Mouse (Mus musculus) CH12F3 (cell line): ENCODE data around the gene Apol7a.

ENCODE experiments used
- in situ Hi-C: fragments of 300-500 bp; cut with MboI; formaldehyde crosslinking; loops from 2 replicates; pipeline ENCODE4 v1.14.3; 2020; ENCODE audit warnings: low sequenced_read_pairs

The Apol7a gene

DNA sequence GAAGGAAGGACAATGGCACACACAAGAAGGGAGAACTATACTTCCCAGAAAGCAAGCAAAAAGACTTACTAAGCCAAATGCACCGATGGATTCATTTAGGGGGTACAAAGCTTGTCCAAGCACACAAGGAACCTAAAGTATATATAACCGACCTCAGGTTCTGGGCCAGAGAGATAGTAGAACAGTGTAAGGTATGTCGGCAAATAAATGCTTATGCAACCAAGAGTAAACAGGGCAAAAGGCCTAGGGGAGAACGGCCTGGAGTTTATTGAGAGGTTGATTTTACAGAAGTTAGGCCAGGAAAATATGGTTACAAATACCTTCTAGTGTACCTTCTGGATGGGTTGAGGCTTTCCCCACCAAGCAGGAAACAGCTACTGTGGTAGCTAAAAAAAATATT lies 21.5 kb downstream of the Apol7a start:
- in situ Hi-C loops: no loop called here

DNA sequence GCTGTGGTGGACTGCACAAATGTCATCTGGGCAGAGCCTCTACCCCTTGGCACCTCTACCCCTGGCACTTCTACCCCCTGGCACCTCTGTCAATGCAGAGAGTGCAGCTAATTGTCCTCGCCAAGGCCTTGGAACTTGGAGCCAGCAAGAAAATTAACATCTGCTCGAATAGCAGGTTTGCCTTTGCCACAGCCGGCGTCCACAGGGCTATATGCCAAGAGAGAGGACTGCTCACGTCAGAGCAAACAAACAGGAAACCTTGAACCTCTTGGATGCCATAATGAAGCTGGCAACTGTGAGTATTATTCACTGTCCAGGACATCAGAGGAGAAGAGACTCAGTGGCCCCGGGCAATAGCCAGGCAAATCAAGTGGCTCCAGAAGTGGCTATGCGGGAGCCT lies 22.0 kb downstream of the Apol7a start:
- in situ Hi-C loops: no loop called here

DNA sequence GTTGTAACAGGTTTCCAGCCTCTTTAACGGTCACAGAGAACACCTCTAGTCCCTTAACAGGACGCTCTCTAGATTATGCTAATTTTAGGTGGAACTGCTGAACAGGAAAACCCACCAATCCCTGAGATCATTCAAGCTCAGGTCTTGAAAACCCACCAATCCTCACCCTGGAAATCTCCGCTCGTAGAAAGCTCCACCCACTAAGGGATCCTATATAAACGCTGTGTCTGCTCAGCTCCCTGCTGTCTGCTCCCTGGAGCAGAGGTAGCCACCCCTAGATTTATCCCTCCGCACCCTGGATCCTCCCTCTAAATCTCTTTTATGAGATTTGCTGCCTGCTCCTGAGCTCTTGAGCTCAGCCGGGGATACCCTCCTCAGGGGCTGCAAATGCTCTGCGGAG lies 28.3 kb downstream of the Apol7a start:
- in situ Hi-C loops: no loop called here

DNA sequence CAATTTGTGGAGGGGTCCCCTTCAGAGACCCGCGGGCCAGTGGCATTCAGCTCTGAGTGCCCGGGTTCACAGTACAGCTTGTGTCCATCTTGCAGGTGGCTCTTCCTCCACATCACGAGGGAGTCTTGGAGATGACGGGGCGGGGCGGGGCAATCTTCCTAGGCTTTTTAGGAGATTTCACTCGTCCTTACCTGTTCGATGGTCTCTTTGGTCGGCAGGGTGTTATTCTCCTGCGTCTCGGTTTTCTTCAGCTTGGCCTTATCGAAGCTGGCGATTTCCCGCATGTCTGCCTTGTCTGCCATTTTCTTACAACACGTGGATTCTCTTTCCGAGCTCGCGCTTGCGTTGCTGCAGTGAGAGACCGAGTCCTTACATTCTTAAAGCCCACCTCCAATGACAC lies 28.9 kb downstream of the Apol7a start:
- in situ Hi-C loops: no loop called here

DNA sequence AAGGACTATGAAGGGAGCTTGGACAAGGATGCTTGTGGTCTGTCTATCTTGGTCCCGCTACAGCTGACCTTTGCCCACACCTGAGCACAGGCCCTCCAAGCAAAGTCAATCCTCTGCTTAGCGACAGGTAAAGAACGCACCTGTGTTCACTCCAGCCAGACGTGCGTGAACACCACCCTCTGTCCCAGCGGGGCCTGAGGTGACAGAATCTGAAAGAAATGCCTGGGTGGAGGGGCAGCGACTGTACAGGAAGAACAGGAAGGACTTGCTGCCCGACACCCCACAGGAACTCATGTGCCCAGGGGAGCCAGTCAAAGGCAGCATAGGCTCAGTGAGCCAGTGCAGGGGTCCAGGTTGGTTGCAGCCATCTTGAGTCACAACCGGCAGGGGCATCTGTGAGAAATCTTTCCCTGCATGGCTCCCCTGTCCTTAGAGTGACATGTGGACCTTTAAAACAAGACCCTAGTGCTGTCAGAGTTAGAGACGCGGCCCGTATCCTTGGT lies 30.0 kb downstream of the Apol7a start:
- in situ Hi-C loops: no loop called here

DNA sequence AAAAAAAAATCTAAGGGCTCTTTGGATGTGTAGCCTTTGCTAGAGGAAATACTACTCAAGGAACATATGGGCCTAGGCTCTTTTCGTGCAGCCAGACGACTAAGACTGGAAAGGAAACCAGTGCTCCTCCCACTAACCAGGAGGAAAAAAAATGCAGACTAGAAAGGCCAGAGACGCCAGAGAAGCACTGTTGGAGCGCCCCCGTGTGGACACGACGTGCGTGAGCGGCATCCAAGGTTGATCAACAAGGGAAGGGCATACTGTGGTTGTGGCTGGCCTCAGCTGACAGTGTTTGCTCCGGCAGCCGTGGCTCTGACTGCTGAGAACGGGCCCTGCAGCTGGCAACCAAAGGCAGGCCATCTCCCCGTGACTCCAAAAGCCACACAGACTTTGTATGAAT lies 30.8 kb downstream of the Apol7a start:
- in situ Hi-C loops: no loop called here

DNA sequence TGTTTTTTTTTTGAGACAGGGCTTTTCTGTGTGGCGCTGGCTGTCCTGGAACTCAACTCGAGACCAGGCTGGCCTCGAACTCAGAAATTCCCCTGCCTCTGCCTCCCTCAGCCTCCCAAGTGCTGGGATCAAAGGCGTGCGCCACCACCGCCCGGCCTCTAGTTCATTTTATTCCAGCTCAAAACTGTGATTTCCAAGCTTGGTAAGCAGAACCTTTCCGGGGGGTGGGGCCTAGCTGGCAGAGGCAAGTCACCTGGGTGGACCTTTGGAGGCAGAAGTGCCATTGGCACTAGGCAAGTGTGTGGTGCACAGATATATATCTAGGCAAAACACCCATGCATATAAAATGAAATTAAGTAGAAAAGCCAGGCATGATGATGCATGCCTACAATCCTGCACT lies 31.4 kb downstream of the Apol7a start:
- in situ Hi-C loops: no loop called here

DNA sequence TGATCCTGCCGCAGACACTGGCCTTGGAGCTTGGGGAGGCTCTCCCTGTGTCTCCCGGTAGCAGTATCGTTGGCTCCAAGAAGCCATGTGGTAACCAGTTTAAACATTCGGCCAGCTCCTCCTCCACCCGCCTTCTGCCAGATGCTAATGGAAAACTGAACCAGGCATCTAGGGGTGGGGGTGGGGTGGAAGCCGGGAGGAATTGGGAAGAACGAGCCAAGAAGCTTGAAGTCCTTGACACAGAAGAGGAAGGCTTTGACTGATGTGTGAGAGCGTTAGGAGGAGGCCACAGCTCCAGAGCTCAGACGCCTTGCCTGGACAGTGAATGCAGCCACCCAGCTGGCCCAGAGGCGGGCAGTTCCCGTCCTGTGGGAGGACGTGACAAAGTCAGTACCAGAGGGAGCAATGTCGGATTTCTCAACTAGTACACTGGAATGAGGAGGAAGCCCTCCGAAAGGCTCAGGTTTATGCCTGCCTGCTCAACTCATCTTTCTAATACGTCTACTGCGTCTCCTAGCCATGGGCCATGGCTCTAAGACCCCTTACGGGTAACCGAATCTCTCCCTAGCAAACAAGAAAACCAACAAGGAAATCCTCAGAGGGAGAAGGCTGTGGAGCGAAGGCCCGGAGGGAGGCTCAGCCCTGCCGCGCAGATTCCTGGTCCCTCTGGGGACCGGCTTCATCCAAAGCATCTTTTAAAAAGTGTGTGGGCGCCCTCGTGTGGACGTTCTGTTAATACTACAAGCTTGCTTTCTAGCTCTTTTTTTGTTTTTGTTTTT lies 32.0 kb downstream of the Apol7a start:
- in situ Hi-C loops: no loop called here

DNA sequence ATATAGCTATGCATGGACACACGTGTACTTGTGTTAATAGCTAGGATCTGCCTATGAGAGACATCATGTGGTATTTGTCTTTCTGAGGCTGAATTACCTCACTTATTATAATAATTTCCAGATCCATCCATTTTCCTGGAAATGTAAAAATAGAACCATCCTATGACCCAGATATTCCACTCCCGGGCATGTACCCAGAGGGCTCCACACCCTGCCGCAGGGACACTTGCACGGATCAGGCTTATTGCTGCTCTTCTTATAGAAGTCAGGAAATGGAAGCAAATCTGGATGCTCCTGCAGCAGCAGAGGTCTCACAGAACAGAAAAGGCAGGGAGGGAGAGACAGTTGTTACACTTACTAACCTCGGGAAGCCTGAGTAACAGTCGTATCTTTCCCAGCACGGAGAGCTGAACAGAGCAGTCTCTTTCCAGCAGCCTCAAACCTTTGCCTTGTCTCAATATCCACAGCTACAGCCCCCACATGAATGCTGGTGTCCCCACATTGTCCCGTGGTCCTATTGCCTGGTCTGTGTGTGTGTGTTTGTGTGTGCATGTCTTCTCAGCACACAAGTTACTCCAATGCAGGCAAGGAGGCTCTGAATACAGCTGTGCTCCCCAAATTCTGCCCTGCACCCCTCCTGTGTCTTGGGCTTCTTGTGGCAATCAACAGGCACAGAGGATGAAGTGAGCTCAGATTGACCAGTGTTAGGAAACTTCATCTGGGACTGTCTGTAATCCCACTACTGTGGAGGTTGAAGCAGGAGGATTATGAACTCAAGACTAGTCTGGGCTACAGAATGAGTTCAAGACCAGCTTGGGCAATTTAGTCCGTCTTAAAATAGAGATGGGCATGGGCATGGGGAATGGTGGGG lies 33.0 kb downstream of the Apol7a start:
- in situ Hi-C loops: no loop called here

DNA sequence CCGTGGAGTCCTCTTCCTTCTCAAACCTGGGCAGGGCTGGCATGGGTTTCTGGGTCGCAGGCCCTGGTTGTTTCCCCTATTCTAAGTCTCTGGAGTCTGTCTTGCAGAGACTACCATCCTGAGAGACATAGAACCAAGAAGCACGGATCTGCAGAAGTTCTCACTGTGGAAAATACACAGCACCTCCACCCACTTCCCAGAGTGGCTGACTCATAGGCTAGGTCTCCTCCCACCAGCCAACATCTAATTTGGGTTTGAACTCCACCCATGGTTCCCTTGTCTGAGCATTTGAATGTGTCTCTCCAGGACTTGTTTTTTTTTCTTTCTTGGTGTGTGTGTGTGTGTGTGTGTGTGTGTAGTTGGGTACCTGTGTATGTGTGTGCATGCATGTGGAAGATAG lies 34.9 kb downstream of the Apol7a start:
- in situ Hi-C loops: no loop called here

DNA sequence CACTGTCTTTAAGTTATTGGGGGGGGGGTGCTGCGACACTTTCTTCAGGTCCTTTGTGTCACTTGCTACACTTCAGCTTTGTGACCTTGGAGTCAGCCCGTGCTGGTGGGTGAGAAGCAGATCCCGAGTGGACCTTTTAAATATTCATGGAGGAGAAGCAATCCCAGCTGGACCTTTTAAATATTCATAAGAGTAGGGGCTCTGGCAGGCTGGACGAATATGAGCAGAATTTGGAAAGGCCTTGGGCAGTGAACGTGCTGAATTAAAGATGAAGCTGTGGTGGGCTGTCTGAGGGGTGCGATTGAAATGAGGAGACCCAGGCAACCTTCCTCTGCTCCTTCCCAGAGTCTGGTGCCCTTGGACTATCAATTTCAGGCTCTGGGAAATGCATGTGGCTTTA lies 35.3 kb downstream of the Apol7a start:
- in situ Hi-C loops: no loop called here

DNA sequence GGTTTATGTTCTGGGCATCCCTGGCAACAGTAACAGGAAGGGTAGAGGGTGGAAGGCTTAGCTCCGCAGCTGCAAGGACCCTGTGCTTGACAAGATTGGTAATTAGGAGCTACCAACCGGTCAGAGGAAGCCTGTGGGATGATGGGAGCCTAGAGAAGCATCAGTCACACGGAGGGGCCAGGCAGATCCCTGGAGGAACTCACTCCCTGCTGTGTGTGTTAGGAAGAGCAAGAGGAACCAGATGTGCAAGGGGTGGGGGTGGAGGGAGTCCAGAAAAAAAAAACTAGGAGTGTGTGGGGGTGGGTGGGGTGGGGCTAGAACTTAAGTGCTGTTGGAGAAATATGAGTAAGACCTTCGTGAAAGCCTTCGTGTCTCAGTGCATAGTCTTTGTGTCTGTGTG lies 36.0 kb downstream of the Apol7a start:
- in situ Hi-C loops: no loop called here

DNA sequence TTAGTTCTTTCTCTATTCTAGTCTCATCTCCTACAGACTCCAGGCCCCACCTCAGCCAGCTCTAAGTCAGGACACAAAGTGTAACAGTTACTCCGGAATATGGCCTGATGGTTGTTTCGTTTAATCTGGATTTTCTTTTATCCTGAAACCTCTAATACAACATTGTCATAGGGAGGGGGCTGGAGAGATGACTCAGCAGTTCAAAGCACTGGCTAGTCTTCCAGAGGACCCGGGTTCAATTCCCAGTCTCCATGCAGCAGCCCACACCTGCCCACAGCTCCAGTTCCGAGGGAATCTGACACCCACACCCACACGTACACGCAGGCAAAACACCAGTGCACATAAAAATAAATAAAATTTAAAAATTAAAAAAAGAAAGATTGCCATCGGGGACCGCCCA lies 39.0 kb downstream of the Apol7a start:
- in situ Hi-C loops: no loop called here

DNA sequence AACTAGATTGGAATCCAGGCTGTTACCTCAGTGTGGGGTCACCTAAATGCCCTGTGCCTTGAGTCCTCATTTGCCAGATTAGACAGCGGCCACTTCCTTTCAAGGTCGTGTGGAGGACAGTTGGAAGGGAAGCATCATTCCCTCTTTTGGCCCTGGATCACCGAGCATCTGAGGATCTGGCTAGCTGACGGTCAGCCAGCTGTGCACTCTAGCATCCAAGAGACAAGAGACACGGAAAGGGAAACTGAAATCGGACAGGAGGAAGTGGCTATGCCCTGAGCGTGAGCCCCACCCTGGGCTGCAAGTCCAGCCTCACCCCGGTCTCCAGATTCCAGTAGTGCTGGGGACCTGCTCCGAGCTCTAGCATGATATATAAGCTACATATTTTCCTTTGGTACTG lies 39.4 kb downstream of the Apol7a start:
- in situ Hi-C loops: no loop called here

DNA sequence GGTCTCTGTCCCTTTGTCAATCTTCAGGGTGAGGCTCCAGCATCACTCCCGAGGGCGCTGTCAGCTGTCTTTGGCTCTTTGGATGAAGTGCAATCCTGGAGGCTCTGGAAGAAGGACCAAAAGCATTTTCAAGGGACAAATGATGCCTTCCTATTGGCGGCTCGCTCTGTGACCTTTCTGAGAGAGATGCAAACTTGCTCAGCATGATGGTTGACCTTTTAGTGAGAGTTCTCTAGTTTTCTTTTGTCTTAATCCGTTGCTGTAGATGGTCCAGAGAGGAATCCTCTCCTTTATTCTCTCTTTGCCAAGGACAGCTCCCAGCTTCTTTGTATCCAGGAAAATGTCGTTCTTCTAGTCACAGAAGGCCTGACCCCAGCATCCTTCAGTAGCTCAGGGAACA lies 39.8 kb downstream of the Apol7a start:
- in situ Hi-C loops: no loop called here

DNA sequence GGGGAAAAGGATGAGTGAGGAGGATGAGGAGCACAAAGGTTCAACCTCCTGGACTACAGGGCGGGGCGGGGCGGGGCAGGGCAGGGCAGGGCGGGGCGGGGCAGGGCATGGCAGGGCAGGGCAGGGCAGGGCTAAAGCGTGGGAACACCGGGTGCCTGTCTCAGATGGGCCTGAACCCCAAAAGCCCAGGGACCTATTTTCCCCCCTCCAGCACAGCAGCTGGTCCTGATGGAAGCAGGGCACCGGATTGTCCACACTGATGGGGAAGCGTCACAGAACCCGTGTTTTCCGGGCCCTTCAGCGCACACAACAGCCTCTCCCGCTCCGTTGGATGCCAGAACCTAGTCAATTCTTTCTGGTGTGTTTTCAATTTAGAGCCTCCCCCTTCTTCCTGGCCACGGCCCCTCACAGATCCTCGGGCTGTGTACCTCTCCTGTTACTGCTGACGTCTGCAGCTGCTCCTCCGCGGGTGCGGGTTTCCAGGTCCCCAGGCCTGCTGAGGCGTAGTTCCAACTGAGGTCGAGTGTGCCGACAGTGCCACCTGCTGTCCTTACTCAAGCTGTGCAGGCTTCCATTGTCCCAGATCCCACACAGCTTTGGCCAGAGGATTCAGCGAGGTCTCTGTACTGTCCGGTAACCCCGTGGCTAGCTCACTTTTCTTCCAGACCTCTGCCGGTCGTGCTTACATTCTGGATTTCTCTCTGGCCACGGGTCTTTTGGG lies 40.4 kb downstream of the Apol7a start:
- in situ Hi-C loops: no loop called here

DNA sequence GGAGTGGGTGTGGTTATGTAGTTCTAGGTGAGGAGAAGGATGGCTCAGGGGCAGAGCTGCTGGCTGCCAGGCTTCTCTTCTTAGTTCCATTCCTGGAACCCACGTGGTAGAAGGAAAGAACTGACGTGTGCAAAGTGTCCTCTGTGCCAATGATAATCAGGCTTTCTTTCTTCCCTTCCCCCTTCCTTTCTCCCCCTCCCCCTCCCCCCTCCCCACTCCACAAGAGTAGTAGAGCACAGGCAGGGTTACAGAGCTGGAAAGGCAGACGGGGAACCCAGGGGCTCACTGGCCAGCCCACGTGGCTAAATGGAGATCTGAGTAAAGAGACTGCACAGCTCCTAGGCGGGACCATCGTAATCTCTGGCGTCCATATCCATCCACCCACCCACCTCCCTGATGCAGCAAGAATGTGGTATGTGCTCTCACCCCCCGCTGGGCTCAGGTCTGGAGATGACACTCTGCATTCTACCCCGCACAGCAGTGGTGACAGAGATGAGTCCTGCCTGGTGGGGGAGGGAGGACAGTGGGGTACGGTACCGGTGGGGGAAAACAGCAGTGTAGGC lies 42.6 kb downstream of the Apol7a start:
- in situ Hi-C loops: no loop called here

DNA sequence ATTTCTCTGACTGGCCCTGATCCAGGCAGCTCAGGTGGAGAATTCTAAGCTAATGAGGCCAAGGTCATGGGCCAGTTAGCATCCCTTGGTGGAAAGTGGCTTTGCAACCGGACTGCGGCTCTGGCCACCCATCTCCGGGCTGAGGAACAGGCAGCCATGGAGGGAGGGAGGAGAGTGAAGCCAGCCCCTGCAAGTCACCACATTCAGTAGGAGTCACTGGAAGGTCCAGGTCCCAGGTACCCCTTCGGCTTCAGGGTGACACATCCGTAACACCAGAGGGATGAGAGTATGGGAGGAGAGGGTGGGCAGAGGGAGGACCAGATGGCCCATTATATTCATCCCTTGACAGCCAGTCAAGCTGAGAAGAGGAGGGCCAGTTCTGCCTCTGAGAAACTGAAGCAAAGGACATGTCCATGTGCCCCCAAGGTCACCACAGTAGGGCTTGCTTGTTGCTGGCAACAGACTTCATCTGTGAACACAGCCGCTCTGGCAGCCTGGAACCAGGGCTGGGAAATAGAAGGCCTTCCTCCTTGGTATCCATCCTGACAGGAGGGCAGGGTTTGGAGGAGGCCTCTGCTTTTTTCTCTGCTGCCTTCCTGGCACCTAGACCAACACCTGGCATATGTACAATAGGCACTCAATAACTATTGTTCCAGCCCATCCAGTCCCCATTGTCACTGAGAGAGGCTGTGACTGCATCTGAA lies 43.9 kb downstream of the Apol7a start:
- in situ Hi-C loops: no loop called here

DNA sequence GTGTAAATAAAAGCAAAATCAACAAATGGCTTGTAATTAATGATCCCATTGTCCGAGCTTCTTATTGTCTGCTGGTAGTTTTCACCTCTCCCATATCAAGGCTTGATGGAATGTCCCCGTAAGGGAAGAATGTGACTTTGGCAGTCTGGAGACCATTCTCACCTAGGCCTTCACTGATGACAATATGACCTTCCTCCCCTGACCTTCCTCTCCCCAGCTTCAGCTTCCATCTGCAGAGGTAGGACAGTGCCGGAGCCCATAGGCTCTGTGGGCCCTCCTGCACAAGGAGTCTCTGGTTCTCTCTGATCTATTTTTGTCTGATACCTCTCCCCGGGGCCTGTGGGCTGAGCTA lies 44.4 kb downstream of the Apol7a start:
- in situ Hi-C loops: no loop called here

DNA sequence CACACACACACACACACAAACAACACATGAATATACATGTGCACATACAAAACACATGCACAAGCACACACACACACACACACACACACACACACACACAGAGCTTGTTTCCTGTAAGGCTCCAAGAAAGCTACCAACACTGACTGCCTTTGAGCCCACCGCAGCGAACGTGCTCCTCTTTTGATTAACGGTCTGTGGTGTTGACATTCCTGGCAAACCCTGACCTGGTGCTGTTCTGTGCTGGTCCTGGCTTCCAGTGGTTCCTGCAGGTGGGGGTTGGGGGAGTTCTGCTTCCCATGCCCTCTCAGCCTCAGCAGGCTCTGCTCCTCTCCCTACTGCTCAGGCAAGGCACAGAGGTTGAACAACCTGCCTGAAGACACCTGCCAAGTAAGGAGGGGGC lies 45.1 kb downstream of the Apol7a start:
- in situ Hi-C loops: no loop called here

DNA sequence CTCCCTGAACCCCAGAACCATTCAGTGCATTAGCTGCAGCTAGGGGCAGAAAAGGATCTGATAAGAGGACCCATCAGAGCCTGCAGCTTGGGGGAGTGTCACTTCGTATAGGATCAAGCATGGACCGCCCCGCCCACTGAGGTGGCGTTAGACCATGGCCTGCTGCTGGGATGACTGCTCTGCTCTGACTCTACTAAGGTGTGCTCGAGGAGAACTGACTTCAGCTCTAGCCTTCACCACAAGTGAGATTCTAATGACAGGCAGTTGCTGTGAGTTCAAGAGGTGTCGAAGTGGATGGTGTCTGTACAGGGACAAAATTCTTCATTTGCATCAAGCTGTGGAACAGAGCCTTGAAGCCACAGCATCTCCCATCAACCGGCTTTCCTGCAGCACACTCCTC lies 46.0 kb downstream of the Apol7a start:
- in situ Hi-C loops: no loop called here
